Mouse (Mus musculus) intestine, postnatal 0 days (tissue): ENCODE data around the gene Cd81. TPM values are rescaled to one million over a fixed set of nuclear protein-coding genes. Genes with fewer than 3 reads are reported as not detected.

Experiments
- ATAC-seq: fragments of 200-750 bp; cut with Nextera tagmentation; 2 replicates; pipeline ENCODE4 v1.8.0; 2017; ENCODE audit warnings: mild to moderate bottlenecking, moderate TSS enrichment, moderate library complexity
- H3K27ac ChIP-seq: fragments of 300-500 bp; sonication (generic); 2 replicates; pipeline ENCODE4 v1.5.1; 2014; ENCODE audit warnings: mild to moderate bottlenecking, low read depth, low read length, moderate library complexity
- H3K27me3 ChIP-seq: fragments of 300-500 bp; sonication (generic); replicated peaks from 2 replicates; pipeline ENCODE4 v1.6.1; 2014; ENCODE audit warnings: low read length, mixed read lengths; ENCODE audit not compliant: control insufficient read depth, insufficient read depth
- H3K36me3 ChIP-seq: fragments of 300-500 bp; sonication (generic); 2 replicates; pipeline ENCODE4 v1.6.1; 2014; ENCODE audit warnings: mild to moderate bottlenecking, moderate library complexity; ENCODE audit not compliant: control insufficient read depth, insufficient read depth
- H3K4me1 ChIP-seq: fragments of 300-500 bp; sonication (generic); replicated peaks from 2 replicates; pipeline ENCODE4 v1.6.1; 2014; ENCODE audit warnings: antibody characterized with exemption, low read length, mixed read lengths; ENCODE audit not compliant: control insufficient read depth, insufficient read depth
- H3K4me2 ChIP-seq: fragments of 300-500 bp; sonication (generic); replicated peaks from 2 replicates; pipeline ENCODE4 v1.6.1; 2014; ENCODE audit warnings: low read depth, mild to moderate bottlenecking, moderate library complexity
- H3K4me3 ChIP-seq: fragments of 300-500 bp; sonication (generic); 2 replicates; pipeline ENCODE4 v1.5.1; 2014; ENCODE audit warnings: low read depth, low read length
- H3K9ac ChIP-seq: fragments of 300-500 bp; sonication (generic); 2 replicates; pipeline ENCODE4 v1.6.1; 2014; ENCODE audit warnings: mild to moderate bottlenecking, low read depth, low read length
- H3K9me3 ChIP-seq: fragments of 300-500 bp; sonication (generic); 2 replicates; pipeline ENCODE4 v1.6.1; 2016; ENCODE audit warnings: mixed run types; ENCODE audit not compliant: control insufficient read depth
- CTCF ChIP-seq: sonication (generic); IDR thresholded peaks from 2 replicates; pipeline ENCODE4 v1.5.1; 2016; ENCODE audit warnings: low read depth, mild to moderate bottlenecking, control low read depth, antibody characterized with exemption, moderate library complexity
- WGBS: fragments of 180-500 bp; shearing (Covaris S2); extraction: QIAGEN DNeasy Blood & Tissue Kit; methylation state at CpG from one replicate; pipeline ENCODE4 v1.1.7; 2014; 5-methylcytosine and 5-hydroxymethylcytosine counted together
- polyA plus RNA-seq: library from polyadenylated mRNA; unstranded; fragments of >200 nt; fragmentation: Nextera tagmentation; extraction: Ambion mirVana; gene quantifications from 2 replicates; pipeline ENCODE4 v1.2.1, GENCODE M21; 2015

Cd81 gene
- polyA plus RNA-seq, 1 experiment from 2014 or later, result 216 TPM

DNA sequence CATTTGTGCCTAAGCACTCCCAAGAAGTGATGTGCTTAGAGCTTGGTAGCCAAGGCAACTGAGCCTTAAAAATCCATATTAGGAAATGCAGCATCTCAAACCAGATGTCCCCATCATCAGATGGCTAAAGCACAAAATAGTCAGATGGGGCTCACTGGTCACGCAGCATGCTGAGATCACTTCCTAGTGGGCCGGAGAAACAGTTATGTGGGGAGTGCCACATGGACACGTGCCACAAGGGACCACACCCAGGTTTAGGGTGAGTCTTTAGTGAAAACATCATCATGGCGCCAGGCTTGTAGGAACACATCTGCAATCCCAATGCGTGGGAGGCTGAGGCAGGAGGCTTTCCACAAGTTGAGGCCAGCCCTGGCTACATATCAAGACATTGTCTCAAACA lies 64.0 kb downstream of the Cd81 start:
- ATAC-seq, result no peak
- no peak for TF ChIP-seq CTCF
- WGBS, result 67% methylated on average over 5 of the region's 5 CpGs

More for the DNA sequence above, 64.0 kb downstream of the Cd81 start:
- H3K9ac ChIP-seq, result no peak overlapping the region
- no peak overlapping the region for H3K27ac ChIP-seq
- H3K27me3 ChIP-seq, result no peaks in the 10 kb centered on the region
- no peak overlapping the region for H3K4me2 ChIP-seq
- no peaks in the 10 kb centered on the region for H3K9me3 ChIP-seq
- H3K4me1 ChIP-seq, result peaks cover 6% of the 10 kb centered on the region; the same call in 1 of the 2 replicates
- no peak overlapping the region for H3K4me3 ChIP-seq
- no peaks in the 10 kb centered on the region for H3K36me3 ChIP-seq

Other genes starting within 250 kb of the Cd81 start
- gene Th, start 121.6 kb upstream of the Cd81 start, polyA plus RNA-seq, result 0.55 and 0.78 TPM in 2 replicates
- gene Ascl2, start 83.5 kb upstream of the Cd81 start, polyA plus RNA-seq, result 5.4 and 6.8 TPM in 2 replicates
- gene Tspan32, start 47.7 kb upstream of the Cd81 start, polyA plus RNA-seq, result 0.74 and 0.77 TPM in 2 replicates
- 32.8 and 34.0 TPM in 2 replicates for gene Tssc4, start 16.5 kb downstream of the Cd81 start, polyA plus RNA-seq
- gene Trpm5, start 41.9 kb downstream of the Cd81 start, polyA plus RNA-seq, result 0.97 and 1.3 TPM in 2 replicates
- gene Kcnq1, start 53.6 kb downstream of the Cd81 start, polyA plus RNA-seq, result 10.5 and 13.8 TPM in 2 replicates